Mouse (Mus musculus): ENCODE measurements at regions not wholly inside any gene's neighbourhood (a gene's known extent, or its start where the extent isn't known, plus 50 kb on each side); places are given as distances from the start of the nearest gene placed in this dataset.

GRCm38 (mm10) chr3:18668936-18669335 lies 720.7 kb downstream of the Cypt12 start:
- no peak for DNase-seq

- no peak for DNase-seq
These were observed 722.0 kb downstream of the Cypt12 start for GRCm38 (mm10) chr3:18670203-18670700.

GRCm38 (mm10) chr3:18671681-18672080 lies 723.5 kb downstream of the Cypt12 start:
- DNase-seq = no peak

- DNase-seq = no peak
These were observed 735.3 kb downstream of the Cypt12 start for GRCm38 (mm10) chr3:18683346-18684101.

GRCm38 (mm10) chr3:18695113-18695792 lies 747.0 kb downstream of the Cypt12 start:
- DNase-seq = no peak

GRCm38 (mm10) chr3:18696981-18697660 lies 748.9 kb downstream of the Cypt12 start:
- DNase-seq = no peak

- DNase-seq = no peak
These were observed 749.9 kb downstream of the Cypt12 start for GRCm38 (mm10) chr3:18698106-18698505.

GRCm38 (mm10) chr3:18705165-18705564 lies 757.0 kb downstream of the Cypt12 start:
- DNase-seq = no peak

- DNase-seq = no peak
These were observed 757.5 kb downstream of the Cypt12 start for GRCm38 (mm10) chr3:18705756-18706155.

- DNase-seq = no peak
These were observed 758.1 kb downstream of the Cypt12 start for GRCm38 (mm10) chr3:18706356-18706755.

GRCm38 (mm10) chr3:18707730-18708129 lies 759.5 kb downstream of the Cypt12 start:
- DNase-seq = no peak

GRCm38 (mm10) chr3:18711661-18712060 lies 763.5 kb downstream of the Cypt12 start:
- DNase-seq = no peak

GRCm38 (mm10) chr3:18713986-18714385 lies 765.8 kb downstream of the Cypt12 start:
- no peak for DNase-seq

GRCm38 (mm10) chr3:18714968-18715630 lies 766.9 kb downstream of the Cypt12 start:
- no peak for DNase-seq

- peak; percentile 39 for DNase-seq
These were observed 767.6 kb downstream of the Cypt12 start for GRCm38 (mm10) chr3:18715776-18716175.

- no peak for DNase-seq
These were observed 777.3 kb downstream of the Cypt12 start for GRCm38 (mm10) chr3:18725507-18725906.

GRCm38 (mm10) chr3:18731251-18731650 lies 783.0 kb downstream of the Cypt12 start:
- DNase-seq = no peak

GRCm38 (mm10) chr3:18731674-18732073 lies 783.5 kb downstream of the Cypt12 start:
- DNase-seq = no peak

GRCm38 (mm10) chr3:18733540-18733939 lies 785.3 kb downstream of the Cypt12 start:
- no peak for DNase-seq

- no peak for DNase-seq
These were observed 790.7 kb downstream of the Cypt12 start for GRCm38 (mm10) chr3:18738946-18739345.

- DNase-seq = no peak
These were observed 792.1 kb downstream of the Cypt12 start for GRCm38 (mm10) chr3:18740344-18740743.

- DNase-seq = no peak
These were observed 795.3 kb downstream of the Cypt12 start for GRCm38 (mm10) chr3:18743474-18743873.

- DNase-seq = no peak
These were observed 796.0 kb downstream of the Cypt12 start for GRCm38 (mm10) chr3:18744216-18744615.

Data from lung, postnatal 14 days (tissue).